Mouse (Mus musculus): Measurements from ENCODE around the gene Haus8. TPM values are rescaled to one million over a fixed set of nuclear protein-coding genes. Genes with fewer than 3 reads are reported as not detected.
"Not testable (repeated sequence)": the region's sequence is repeated elsewhere in the genome, so short reads cannot be mapped to it uniquely, and the experiment has no call there.

The Haus8 gene
- polyA plus RNA-seq, 1 experiment, result 40.4 TPM

GRCm38 (mm10) chr8:71291351-71291750 is 18.6 kb upstream of the Haus8 start:
- no peak overlapping the region for H3K4me3 ChIP-seq (ENCODE audit: insufficient read depth, poor library complexity, severe bottlenecking)
- H3K79me3 ChIP-seq (ENCODE audit: low read depth), result peaks cover 41% of the 10 kb centered on the region
- no peaks in the 10 kb centered on the region for H3K27me3 ChIP-seq (ENCODE audit: control insufficient read depth, insufficient read depth, insufficient read length)
- H3K36me3 ChIP-seq (ENCODE audit: control insufficient read depth, insufficient read depth), result peaks cover 31% of the 10 kb centered on the region
- no peak overlapping the region for H3ac ChIP-seq (ENCODE audit: control insufficient read depth, insufficient read length, low read depth)
- no peak for TF ChIP-seq MAX (IDR thresholded peaks at IDR 0.05)
- TF ChIP-seq MYOD1 (IDR thresholded peaks at IDR 0.05; ENCODE audit: control insufficient read depth, insufficient read length, low read depth), result no peak
- TF ChIP-seq CEBPB (IDR thresholded peaks at IDR 0.05; ENCODE audit: low read depth), result no peak
- no peak for TF ChIP-seq MYOG (IDR thresholded peaks at IDR 0.05; ENCODE audit: control insufficient read depth, extremely low read depth, insufficient read length)
- TF ChIP-seq FOSL1 (IDR thresholded peaks at IDR 0.05; ENCODE audit: insufficient read depth, low read length, poor library complexity, severe bottlenecking), result no peak
- no peak for TF ChIP-seq CTCF (IDR thresholded peaks at IDR 0.05; ENCODE audit: control insufficient read depth, insufficient read depth, insufficient read length)
- no peak for TF ChIP-seq USF1 (IDR thresholded peaks at IDR 0.05; ENCODE audit: low read depth)
- peaks cover 71% of the 10 kb centered on the region for H3K79me2 ChIP-seq (ENCODE audit: control insufficient read depth, insufficient read depth)

GRCm38 (mm10) chr8:71290911-71291310 is 18.2 kb upstream of the Haus8 start:
- Histone ChIP-seq H3K79me2 (ENCODE audit: control insufficient read depth, insufficient read depth) (peaks cover 73% of the 10 kb centered on the region), H3K36me3 (ENCODE audit: control insufficient read depth, insufficient read depth) (peaks cover 31% of the 10 kb centered on the region), H3ac (ENCODE audit: control insufficient read depth, insufficient read length, low read depth) (no peak overlapping the region), H3K27me3 (ENCODE audit: control insufficient read depth, insufficient read depth, insufficient read length) (no peaks in the 10 kb centered on the region), H3K4me3 (ENCODE audit: insufficient read depth, poor library complexity, severe bottlenecking) (no peak overlapping the region), H3K79me3 (ENCODE audit: low read depth) (peaks cover 45% of the 10 kb centered on the region)
- no peak for TF ChIP-seq FOSL1 (IDR thresholded peaks at IDR 0.05; ENCODE audit: insufficient read depth, low read length, poor library complexity, severe bottlenecking)
- no peak for TF ChIP-seq MYOD1 (IDR thresholded peaks at IDR 0.05; ENCODE audit: control insufficient read depth, insufficient read length, low read depth)
- TF ChIP-seq CEBPB (IDR thresholded peaks at IDR 0.05; ENCODE audit: low read depth), result no peak
- no peak for TF ChIP-seq MYOG (IDR thresholded peaks at IDR 0.05; ENCODE audit: control insufficient read depth, extremely low read depth, insufficient read length)
- TF ChIP-seq CTCF (IDR thresholded peaks at IDR 0.05; ENCODE audit: control insufficient read depth, insufficient read depth, insufficient read length), result no peak
- no peak for TF ChIP-seq MAX (IDR thresholded peaks at IDR 0.05)
- TF ChIP-seq USF1 (IDR thresholded peaks at IDR 0.05; ENCODE audit: low read depth), result no peak

GRCm38 (mm10) chr8:71290211-71290610 is 17.5 kb upstream of the Haus8 start:
- peaks cover 31% of the 10 kb centered on the region for H3K36me3 ChIP-seq (ENCODE audit: control insufficient read depth, insufficient read depth)
- no peak overlapping the region for H3K4me3 ChIP-seq (ENCODE audit: insufficient read depth, poor library complexity, severe bottlenecking)
- no peak for TF ChIP-seq USF1 (IDR thresholded peaks at IDR 0.05; ENCODE audit: low read depth)
- H3K79me2 ChIP-seq (ENCODE audit: control insufficient read depth, insufficient read depth), result peaks cover 73% of the 10 kb centered on the region
- peaks cover 47% of the 10 kb centered on the region for H3K79me3 ChIP-seq (ENCODE audit: low read depth)
- no peaks in the 10 kb centered on the region for H3K27me3 ChIP-seq (ENCODE audit: control insufficient read depth, insufficient read depth, insufficient read length)
- no peak overlapping the region for H3ac ChIP-seq (ENCODE audit: control insufficient read depth, insufficient read length, low read depth)

- peaks cover 79% of the 10 kb centered on the region for H3K79me2 ChIP-seq (ENCODE audit: control insufficient read depth, insufficient read depth)
- no peak overlapping the region for H3K4me3 ChIP-seq (ENCODE audit: insufficient read depth, poor library complexity, severe bottlenecking)
- H3K79me3 ChIP-seq (ENCODE audit: low read depth), result peaks cover 54% of the 10 kb centered on the region
- no peak overlapping the region for H3ac ChIP-seq (ENCODE audit: control insufficient read depth, insufficient read length, low read depth)
- no peak for TF ChIP-seq MYOG (IDR thresholded peaks at IDR 0.05; ENCODE audit: control insufficient read depth, extremely low read depth, insufficient read length)
- no peak for TF ChIP-seq CEBPB (IDR thresholded peaks at IDR 0.05; ENCODE audit: low read depth)
- no peak for TF ChIP-seq MYOD1 (IDR thresholded peaks at IDR 0.05; ENCODE audit: control insufficient read depth, insufficient read length, low read depth)
- TF ChIP-seq MAX (IDR thresholded peaks at IDR 0.05), result no peak
- no peak for TF ChIP-seq USF1 (IDR thresholded peaks at IDR 0.05; ENCODE audit: low read depth)
- TF ChIP-seq FOSL1 (IDR thresholded peaks at IDR 0.05; ENCODE audit: insufficient read depth, low read length, poor library complexity, severe bottlenecking), result no peak
- no peak for TF ChIP-seq CTCF (IDR thresholded peaks at IDR 0.05; ENCODE audit: control insufficient read depth, insufficient read depth, insufficient read length)
- no peaks in the 10 kb centered on the region for H3K27me3 ChIP-seq (ENCODE audit: control insufficient read depth, insufficient read depth, insufficient read length)
- H3K36me3 ChIP-seq (ENCODE audit: control insufficient read depth, insufficient read depth), result peaks cover 25% of the 10 kb centered on the region
These were observed 16.4 kb upstream of the Haus8 start for GRCm38 (mm10) chr8:71289098-71289497.

GRCm38 (mm10) chr8:71288441-71288949 is 15.8 kb upstream of the Haus8 start:
- no peak overlapping the region for H3ac ChIP-seq (ENCODE audit: control insufficient read depth, insufficient read length, low read depth)
- peaks cover 60% of the 10 kb centered on the region for H3K79me3 ChIP-seq (ENCODE audit: low read depth)
- TF ChIP-seq MAX (IDR thresholded peaks at IDR 0.05), result no peak
- no peak for TF ChIP-seq MYOD1 (IDR thresholded peaks at IDR 0.05; ENCODE audit: control insufficient read depth, insufficient read length, low read depth)
- TF ChIP-seq FOSL1 (IDR thresholded peaks at IDR 0.05; ENCODE audit: insufficient read depth, low read length, poor library complexity, severe bottlenecking), result no peak
- TF ChIP-seq CTCF (IDR thresholded peaks at IDR 0.05; ENCODE audit: control insufficient read depth, insufficient read depth, insufficient read length), result no peak
- no peak for TF ChIP-seq USF1 (IDR thresholded peaks at IDR 0.05; ENCODE audit: low read depth)
- no peak for TF ChIP-seq CEBPB (IDR thresholded peaks at IDR 0.05; ENCODE audit: low read depth)
- TF ChIP-seq MYOG (IDR thresholded peaks at IDR 0.05; ENCODE audit: control insufficient read depth, extremely low read depth, insufficient read length), result no peak
- H3K79me2 ChIP-seq (ENCODE audit: control insufficient read depth, insufficient read depth), result peaks cover 85% of the 10 kb centered on the region
- H3K27me3 ChIP-seq (ENCODE audit: control insufficient read depth, insufficient read depth, insufficient read length), result no peaks in the 10 kb centered on the region
- H3K36me3 ChIP-seq (ENCODE audit: control insufficient read depth, insufficient read depth), result peaks cover 25% of the 10 kb centered on the region
- H3K4me3 ChIP-seq (ENCODE audit: insufficient read depth, poor library complexity, severe bottlenecking), result no peak overlapping the region

- not testable (repeated sequence) for H3K27me3 ChIP-seq (ENCODE audit: control insufficient read depth, insufficient read depth, insufficient read length); H3ac ChIP-seq (ENCODE audit: control insufficient read depth, insufficient read length, low read depth); H3K4me3 ChIP-seq (ENCODE audit: insufficient read depth, poor library complexity, severe bottlenecking)
- H3K79me3 ChIP-seq (ENCODE audit: low read depth), result peaks cover 78% of the 10 kb centered on the region
- H3K36me3 ChIP-seq (ENCODE audit: control insufficient read depth, insufficient read depth), result peaks cover 20% of the 10 kb centered on the region
- peaks cover 99% of the 10 kb centered on the region for H3K79me2 ChIP-seq (ENCODE audit: control insufficient read depth, insufficient read depth)
These were observed 13.5 kb upstream of the Haus8 start for GRCm38 (mm10) chr8:71286223-71286622.

Measured in C2C12 (cell line).